Mouse (Mus musculus) B cell, adult 2 months (primary cell): ENCODE measurements at regions not wholly inside any gene's neighbourhood (a gene's known extent, or its start where the extent isn't known, plus 50 kb on each side); places are given as distances from the start of the nearest gene placed in this dataset.
"Not testable (repeated sequence)": the region's sequence is repeated elsewhere in the genome, so short reads cannot be mapped to it uniquely, and the experiment has no call there.

Experiments
- DNase-seq, 2 experiments: peaks; one replicate each; pipeline ENCODE4 v3.0.0; 2022

- no peak for DNase-seq
Measured at GRCm38 (mm10) chr1:7388627-7389026, 2580.9 kb downstream of the Gm37988 start.

- DNase-seq = no peak
Measured at GRCm38 (mm10) chr1:7393508-7393907, 2585.8 kb downstream of the Gm37988 start.

GRCm38 (mm10) chr1:7394161-7394560, 2586.5 kb downstream of the Gm37988 start:
- no peak for DNase-seq

- DNase-seq = peak; percentile 36 to 40
Measured at GRCm38 (mm10) chr1:7395527-7395926, 2587.8 kb downstream of the Gm37988 start.

- DNase-seq = peak; percentile 81 to 90
Measured at GRCm38 (mm10) chr1:7396867-7397806, 2589.4 kb downstream of the Gm37988 start.

- peak; percentile 99 for DNase-seq
Measured at GRCm38 (mm10) chr1:7397807-7398446, 2590.2 kb downstream of the Gm37988 start.

GRCm38 (mm10) chr1:7398678-7399218, 2591.1 kb downstream of the Gm37988 start:
- no peak for DNase-seq

- DNase-seq = not testable (repeated sequence)
Measured at GRCm38 (mm10) chr1:7405651-7406050, 2598.0 kb downstream of the Gm37988 start.

- no peak for DNase-seq
Measured at GRCm38 (mm10) chr1:7414444-7414843, 2606.8 kb downstream of the Gm37988 start.

- DNase-seq = no peak
Measured at GRCm38 (mm10) chr1:7451660-7452155, 2644.0 kb downstream of the Gm37988 start.

- DNase-seq = no peak
Measured at GRCm38 (mm10) chr1:7454931-7455330, 2647.2 kb downstream of the Gm37988 start.

- DNase-seq = no peak
Measured at GRCm38 (mm10) chr1:7457895-7458294, 2650.2 kb downstream of the Gm37988 start.

GRCm38 (mm10) chr1:7494096-7494495, 2686.4 kb downstream of the Gm37988 start:
- DNase-seq = no peak

- no peak for DNase-seq
Measured at GRCm38 (mm10) chr1:7499042-7499441, 2691.3 kb downstream of the Gm37988 start.

- DNase-seq = no peak
Measured at GRCm38 (mm10) chr1:7502363-7502762, 2694.7 kb downstream of the Gm37988 start.

GRCm38 (mm10) chr1:7518791-7519190, 2711.1 kb downstream of the Gm37988 start:
- no peak for DNase-seq

GRCm38 (mm10) chr1:7533506-7533905, 2725.8 kb downstream of the Gm37988 start:
- DNase-seq = no peak

GRCm38 (mm10) chr1:7535191-7535590, 2727.5 kb downstream of the Gm37988 start:
- DNase-seq = no peak

GRCm38 (mm10) chr1:7543492-7543891, 2735.8 kb downstream of the Gm37988 start:
- no peak for DNase-seq

- no peak for DNase-seq
Measured at GRCm38 (mm10) chr1:7548261-7548660, 2740.6 kb downstream of the Gm37988 start.

GRCm38 (mm10) chr1:7574787-7575186, 2767.1 kb downstream of the Gm37988 start:
- DNase-seq = no peak

GRCm38 (mm10) chr1:7586409-7586808, 2778.7 kb downstream of the Gm37988 start:
- DNase-seq = no peak

- no peak for DNase-seq
Measured at GRCm38 (mm10) chr1:7591327-7591726, 2783.6 kb downstream of the Gm37988 start.
